Mouse (Mus musculus) midbrain, postnatal 0 days (tissue): Measurements from ENCODE around the gene Tm6sf2. TPM values are rescaled to one million over a fixed set of nuclear protein-coding genes. Genes with fewer than 3 reads are reported as not detected.

Experiments used
- ATAC-seq: fragments of 200-750 bp; cut with Nextera tagmentation; 2 replicates; pipeline ENCODE4 v1.8.0; 2017; ENCODE audit warnings: moderate number of reproducible peaks, mild to moderate bottlenecking, moderate TSS enrichment, moderate library complexity; ENCODE audit not compliant: low FRiP score
- DNase-seq: peaks from one replicate; pipeline ENCODE4 v3.0.0-alpha.2; 2015; ENCODE audit warnings: low spot score
- H3K27ac ChIP-seq: fragments of 300-500 bp; sonication (generic); 2 replicates; pipeline ENCODE4 v1.5.1; 2014; ENCODE audit warnings: low read depth, mild to moderate bottlenecking, low read length, mixed read lengths
- H3K27me3 ChIP-seq: fragments of 300-500 bp; sonication (generic); 2 replicates; pipeline ENCODE4 v1.6.1; 2014; ENCODE audit warnings: low read length, control low read depth, mixed read lengths; ENCODE audit not compliant: insufficient read depth
- H3K36me3 ChIP-seq: fragments of 300-500 bp; sonication (generic); 2 replicates; pipeline ENCODE4 v1.6.1; 2014; ENCODE audit warnings: low read length, control low read depth, mixed read lengths; ENCODE audit not compliant: insufficient read depth
- H3K4me1 ChIP-seq: fragments of 300-500 bp; sonication (generic); 2 replicates; pipeline ENCODE4 v1.6.1; 2014; ENCODE audit warnings: mild to moderate bottlenecking, control low read depth, antibody characterized with exemption, low read length, mixed read lengths; ENCODE audit not compliant: insufficient read depth
- H3K4me2 ChIP-seq: fragments of 300-500 bp; sonication (generic); 2 replicates; pipeline ENCODE4 v1.6.1; 2014; ENCODE audit warnings: low read depth, mild to moderate bottlenecking, low read length, mixed read lengths; ENCODE audit not compliant: poor library complexity, severe bottlenecking
- H3K4me3 ChIP-seq: fragments of 300-500 bp; sonication (generic); 2 replicates; pipeline ENCODE4 v1.5.1; 2014; ENCODE audit warnings: low read depth, mild to moderate bottlenecking, low read length, moderate library complexity
- H3K9ac ChIP-seq: fragments of 300-500 bp; sonication (generic); replicated peaks from 2 replicates; pipeline ENCODE4 v1.6.1; 2014; ENCODE audit warnings: mild to moderate bottlenecking, low read length, moderate library complexity, mixed read lengths; ENCODE audit not compliant: poor library complexity, severe bottlenecking
- H3K9me3 ChIP-seq: fragments of 300-500 bp; sonication (generic); 2 replicates; pipeline ENCODE4 v1.6.1; 2016; ENCODE audit warnings: low read length, control low read depth
- CTCF ChIP-seq: IDR thresholded peaks from 2 replicates; pipeline ENCODE4 v1.5.1; 2016; ENCODE audit warnings: antibody characterized with exemption, mild to moderate bottlenecking
- WGBS: fragments of 180-500 bp; shearing (Covaris S2); extraction: QIAGEN DNeasy Blood & Tissue Kit; methylation state at CpG from one replicate; pipeline ENCODE4 v1.1.7; 2014; 5-methylcytosine and 5-hydroxymethylcytosine counted together
- polyA plus RNA-seq: library from polyadenylated mRNA; unstranded; fragments of >200 nt; fragmentation: Nextera tagmentation; extraction: Ambion mirVana; gene quantifications from 2 replicates; pipeline ENCODE4 v1.2.1, GENCODE M21; 2015
- total RNA-seq: library from RNA; depleted of rRNA; stranded (reverse); fragments of >200 nt; gene quantifications from 2 replicates; pipeline ENCODE4 v1.2.3, GENCODE M21; 2014

The Tm6sf2 gene
- total and polyA plus RNA-seq, 2 experiments from 2014 or later = 0.35 to 1.6 TPM

DNA sequence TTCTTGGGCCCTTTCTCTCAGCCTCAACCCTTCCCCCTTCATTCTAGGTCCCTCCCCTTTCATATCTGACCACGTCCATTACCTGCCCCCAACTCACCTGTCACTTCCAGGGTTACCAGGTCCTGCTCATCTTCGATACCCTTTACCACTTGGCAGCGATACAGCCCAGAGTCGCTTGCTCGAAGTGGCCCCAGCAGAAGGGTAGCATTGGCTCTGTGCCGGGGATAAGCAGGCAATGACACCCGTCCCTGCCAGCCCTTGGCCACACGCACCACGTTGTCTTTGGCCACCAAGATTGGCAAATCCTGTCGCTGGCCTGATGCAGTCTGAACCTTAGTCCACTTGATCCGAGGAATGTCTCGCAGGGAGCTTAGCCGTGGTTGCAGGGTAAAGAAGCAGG lies 42.2 kb downstream of the Tm6sf2 start:
- 72% methylated on average over 13 of the region's 13 CpGs for WGBS
- Histone ChIP-seq H3K36me3 (peaks cover 28% of the 10 kb centered on the region), H3K27me3 (no peaks in the 10 kb centered on the region), H3K4me1 (peaks cover 9% of the 10 kb centered on the region; the same call in 1 of the 2 replicates), H3K9ac (no peak overlapping the region), H3K4me2 (no peak overlapping the region), H3K4me3 (no peak overlapping the region), H3K27ac (no peak overlapping the region), H3K9me3 (no peaks in the 10 kb centered on the region)
- TF ChIP-seq CTCF = no peak
- no peak for DNase-seq
- ATAC-seq = no peak

DNA sequence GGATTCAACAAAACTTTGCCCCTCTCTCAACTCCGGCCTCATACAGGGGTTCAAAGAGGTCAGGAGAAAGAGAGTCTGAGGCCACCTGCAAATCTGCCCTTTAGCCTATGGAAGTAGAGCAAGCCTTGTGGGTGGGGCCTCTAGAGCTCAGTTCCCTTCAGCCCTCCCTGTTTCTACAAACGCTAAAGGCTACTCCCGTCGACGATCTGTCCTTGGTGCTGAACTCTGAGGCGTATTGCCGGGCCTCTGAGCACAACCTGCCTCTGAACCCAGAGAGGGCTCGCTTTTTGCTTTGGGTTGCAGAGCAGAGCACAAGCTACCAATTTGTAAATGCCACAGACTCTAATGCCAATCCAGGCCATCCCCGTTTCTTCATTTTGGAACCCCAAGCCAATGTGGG lies 44.9 kb downstream of the Tm6sf2 start:
- H3K27ac ChIP-seq = 0 out of 2 replicates have a peak overlapping the region, but pooled peaks have one; percentile 96
- H3K9ac ChIP-seq = peak overlapping the region; percentile 87; the same call in 1 of the 2 replicates
- no peak for TF ChIP-seq CTCF
- H3K36me3 ChIP-seq = peaks cover 7% of the 10 kb centered on the region; the same call in 1 of the 2 replicates
- ATAC-seq = no peak
- peaks cover 7% of the 10 kb centered on the region; the same call in 1 of the 2 replicates for H3K4me1 ChIP-seq
- WGBS = 13% methylated on average over 9 of the region's 9 CpGs
- peak overlapping the region; percentile 86 for H3K4me2 ChIP-seq
- DNase-seq = no peak
- H3K4me3 ChIP-seq = peak overlapping the region; percentile 61; the same call in 1 of the 2 replicates
- no peaks in the 10 kb centered on the region for H3K27me3 ChIP-seq
- no peaks in the 10 kb centered on the region for H3K9me3 ChIP-seq

DNA sequence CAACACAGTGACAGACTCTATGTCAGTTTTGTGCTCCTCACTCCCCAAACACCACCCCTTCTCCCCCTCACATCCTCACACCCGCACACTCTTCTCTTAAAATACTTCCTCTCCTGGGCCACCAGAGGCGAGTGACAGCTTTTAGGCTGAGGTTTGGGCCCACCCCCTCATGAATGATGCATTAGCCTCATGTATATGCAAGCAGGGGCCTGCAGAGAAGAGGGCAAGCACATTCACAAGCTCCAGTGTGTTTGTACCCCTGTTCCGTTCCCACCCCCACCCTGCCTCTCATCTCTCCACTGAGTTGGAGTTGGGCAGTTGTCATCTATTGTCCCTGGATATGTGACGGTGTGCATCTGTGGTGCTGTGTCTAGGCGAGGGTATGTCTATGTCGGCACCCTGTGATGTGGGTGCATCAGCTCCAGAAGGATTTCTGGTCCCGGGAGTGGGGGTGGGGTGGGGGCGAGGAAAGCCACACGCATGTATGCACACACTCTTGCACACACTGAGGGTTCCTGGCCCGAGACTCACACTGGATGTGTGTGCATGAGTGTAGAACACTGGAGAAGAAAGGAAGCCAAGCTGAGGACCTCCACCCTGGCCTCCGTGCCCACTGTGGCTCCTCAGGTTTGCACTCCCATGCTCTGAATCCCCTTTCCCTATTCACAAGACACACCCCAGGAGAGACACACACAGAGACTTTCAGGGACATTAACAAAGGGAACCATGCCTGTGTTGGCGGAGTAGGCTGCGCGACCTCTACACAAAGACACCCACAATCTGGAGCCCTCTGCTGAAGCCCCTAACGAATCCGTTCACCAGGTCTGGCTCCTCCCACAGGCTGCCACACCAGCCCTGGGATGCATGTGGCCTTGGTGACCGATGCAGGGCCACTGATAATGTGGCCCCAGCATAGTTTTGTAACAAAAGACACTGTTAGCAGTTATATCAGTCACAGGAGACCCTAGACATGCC lies 46.3 kb downstream of the Tm6sf2 start:
- WGBS = 1% methylated on average over 17 of the region's 17 CpGs
- H3K27ac ChIP-seq = peak overlapping the region; percentile 96
- peak overlapping the region; percentile 61 for H3K4me3 ChIP-seq
- ATAC-seq (peak; percentile 87), DNase-seq (peak; percentile 88)
- peak; percentile 58 for TF ChIP-seq CTCF
- peak overlapping the region; percentile 87 for H3K9ac ChIP-seq
- peaks cover 6% of the 10 kb centered on the region; the same call in 1 of the 2 replicates for H3K36me3 ChIP-seq
- peaks cover 7% of the 10 kb centered on the region; the same call in 1 of the 2 replicates for H3K4me1 ChIP-seq
- peak overlapping the region; percentile 86 for H3K4me2 ChIP-seq
- no peaks in the 10 kb centered on the region for H3K9me3 ChIP-seq
- no peaks in the 10 kb centered on the region for H3K27me3 ChIP-seq

DNA sequence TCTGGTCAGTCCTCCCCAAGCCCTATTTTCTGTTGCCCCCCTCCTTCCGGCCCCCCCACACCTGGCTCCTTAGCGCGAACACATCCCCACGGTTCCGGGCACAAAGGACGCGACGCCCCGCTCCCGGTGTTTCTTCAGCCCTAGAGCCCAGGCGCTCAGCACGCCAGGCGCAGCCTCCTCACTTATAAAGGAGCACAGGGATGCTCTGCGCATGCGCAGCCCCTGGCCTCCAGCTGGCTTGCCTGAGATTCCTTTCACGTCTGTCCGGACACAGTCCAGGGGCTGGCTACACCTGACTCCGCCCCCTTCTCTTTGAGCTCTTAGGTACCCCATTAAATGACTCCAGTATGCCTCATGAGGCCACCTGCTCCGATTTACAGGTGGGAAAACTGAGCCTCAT lies 47.9 kb downstream of the Tm6sf2 start, which contains the start of gene Ncan:
Gene Ncan (minus strand): TSS at position 207 of the 400 bp plus-strand sequence.
- no peaks in the 10 kb centered on the region for H3K9me3 ChIP-seq
- DNase-seq (peak; percentile 95), ATAC-seq (peak; percentile 51)
- no peaks in the 10 kb centered on the region for H3K27me3 ChIP-seq
- no peaks in the 10 kb centered on the region for H3K36me3 ChIP-seq
- 1% methylated on average over 19 of the region's 19 CpGs for WGBS
- H3K4me3 ChIP-seq = peak within 1 kb of the TSS; percentile 61
- H3K9ac ChIP-seq = peak within 1 kb of the TSS; percentile 87
- no peak for TF ChIP-seq CTCF
- H3K4me1 ChIP-seq = peaks cover 7% of the 10 kb centered on the region; the same call in 1 of the 2 replicates
- H3K27ac ChIP-seq = peak within 1 kb of the TSS; percentile 96
- peak within 1 kb of the TSS; percentile 86 for H3K4me2 ChIP-seq

DNA sequence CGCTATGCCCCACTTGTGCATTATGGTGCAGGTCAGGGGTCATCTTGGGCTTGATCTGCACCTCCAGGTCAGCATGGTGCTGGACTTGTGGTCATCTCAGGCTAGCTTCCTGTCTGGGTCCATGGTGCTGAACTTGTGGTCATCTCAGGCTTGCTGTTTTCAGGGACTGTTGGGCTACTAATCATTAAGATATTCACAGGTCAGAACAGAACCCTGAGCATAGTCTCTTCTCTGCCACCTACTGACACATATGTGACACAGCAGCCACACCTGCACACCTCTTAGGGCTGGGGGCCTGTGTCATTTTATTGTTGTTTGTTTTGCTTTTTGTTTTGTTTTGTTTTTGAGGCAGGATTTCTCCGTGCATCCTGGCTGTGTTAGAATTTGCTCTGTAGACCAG lies 50.1 kb downstream of the Tm6sf2 start:
- no peak for DNase-seq
- WGBS = 57% methylated on average over 2 of the region's 2 CpGs

DNA sequence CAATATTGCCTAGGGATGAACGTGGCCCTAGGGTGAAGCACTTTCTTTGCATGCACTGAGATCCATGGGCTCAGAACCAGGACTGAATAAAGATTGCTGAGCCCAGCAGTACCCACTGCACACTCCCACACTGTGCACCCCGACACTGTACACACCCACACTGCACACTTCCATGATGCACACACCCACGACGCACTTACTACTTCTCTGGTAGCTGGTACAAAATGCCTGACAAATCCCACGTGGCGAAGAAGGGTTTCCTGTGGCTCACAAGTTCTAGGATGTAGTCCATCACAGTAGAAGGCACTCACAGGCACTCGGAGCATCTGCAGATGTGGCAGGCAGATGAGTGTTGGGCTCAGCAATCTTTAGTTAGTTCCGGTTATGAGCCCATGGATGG lies 52.3 kb downstream of the Tm6sf2 start:
- no peak for TF ChIP-seq CTCF
- DNase-seq (no peak), ATAC-seq (no peak)
- H3K4me3 ChIP-seq = no peak overlapping the region
- H3K27ac ChIP-seq = no peak overlapping the region
- H3K27me3 ChIP-seq = no peaks in the 10 kb centered on the region
- no peaks in the 10 kb centered on the region for H3K4me1 ChIP-seq
- WGBS = 68% methylated on average over 8 of the region's 8 CpGs
- no peak overlapping the region for H3K4me2 ChIP-seq
- no peaks in the 10 kb centered on the region for H3K36me3 ChIP-seq
- H3K9me3 ChIP-seq = no peaks in the 10 kb centered on the region
- no peak overlapping the region for H3K9ac ChIP-seq

More for the DNA sequence above, 50.1 kb downstream of the Tm6sf2 start:
- Histone ChIP-seq H3K9me3 (no peaks in the 10 kb centered on the region), H3K36me3 (no peaks in the 10 kb centered on the region), H3K4me2 (no peak overlapping the region), H3K4me1 (peaks cover 2% of the 10 kb centered on the region; the same call in 1 of the 2 replicates), H3K4me3 (no peak overlapping the region), H3K27ac (no peak overlapping the region), H3K9ac (no peak overlapping the region), H3K27me3 (no peaks in the 10 kb centered on the region)
- ATAC-seq = no peak
- peak; percentile 66 for TF ChIP-seq CTCF
